Mouse (Mus musculus) embryonic facial prominence, embryonic 11.5 days (tissue): Measurements from ENCODE around the gene Myh2. TPM values are rescaled to one million over a fixed set of nuclear protein-coding genes. Genes with fewer than 3 reads are reported as not detected.

Source experiments
- ATAC-seq: fragments of 200-750 bp; cut with Nextera tagmentation; replicated peaks from 2 replicates; pipeline ENCODE4 v1.8.0; 2017; ENCODE audit warnings: low read depth; ENCODE audit not compliant: insufficient number of reproducible peaks, low FRiP score, low TSS enrichment
- DNase-seq: peaks from one replicate; pipeline ENCODE4 v3.0.0-alpha.2; 2015; ENCODE audit warnings: low spot score
- H3K27ac ChIP-seq: fragments of 300-500 bp; sonication (generic); replicated peaks from 2 replicates; pipeline ENCODE4 v1.5.1; 2014; ENCODE audit warnings: mild to moderate bottlenecking, low read depth, low read length, control low read depth
- H3K27me3 ChIP-seq: fragments of 300-500 bp; sonication (generic); 2 replicates; pipeline ENCODE4 v1.6.1; 2014; ENCODE audit warnings: mild to moderate bottlenecking, low read length, moderate library complexity, mixed read lengths; ENCODE audit not compliant: control insufficient read depth, insufficient read depth
- H3K36me3 ChIP-seq: fragments of 300-500 bp; sonication (generic); replicated peaks from 2 replicates; pipeline ENCODE4 v1.6.1; 2014; ENCODE audit warnings: low read depth, mild to moderate bottlenecking, low read length, moderate library complexity, mixed read lengths; ENCODE audit not compliant: control insufficient read depth, insufficient read depth
- H3K4me1 ChIP-seq: fragments of 300-500 bp; sonication (generic); 2 replicates; pipeline ENCODE4 v1.6.1; 2014; ENCODE audit warnings: low read length, mixed read lengths; ENCODE audit not compliant: control insufficient read depth, insufficient read depth
- H3K4me2 ChIP-seq: fragments of 300-500 bp; sonication (generic); 2 replicates; pipeline ENCODE4 v1.6.1; 2014; ENCODE audit warnings: low read depth, mild to moderate bottlenecking, control low read depth, low read length, moderate library complexity
- H3K4me3 ChIP-seq: fragments of 300-500 bp; sonication (generic); 2 replicates; pipeline ENCODE4 v1.5.1; 2014; ENCODE audit warnings: low read depth, low read length, control low read depth
- H3K9ac ChIP-seq: fragments of 300-500 bp; sonication (generic); replicated peaks from 2 replicates; pipeline ENCODE4 v1.6.1; 2014; ENCODE audit warnings: mild to moderate bottlenecking, control low read depth, low read length
- H3K9me3 ChIP-seq: fragments of 300-500 bp; sonication (generic); replicated peaks from 2 replicates; pipeline ENCODE4 v1.6.1; 2016; ENCODE audit warnings: mild to moderate bottlenecking, low read length, inconsistent platforms, mixed read lengths; ENCODE audit not compliant: control insufficient read depth
- WGBS: fragments of 180-500 bp; shearing (Covaris S2); extraction: QIAGEN DNeasy Blood & Tissue Kit; methylation state at CpG from one replicate; pipeline ENCODE4 v1.1.7; 2014; 5-methylcytosine and 5-hydroxymethylcytosine counted together
- polyA plus RNA-seq: library from polyadenylated mRNA; unstranded; fragments of >200 nt; fragmentation: Nextera tagmentation; extraction: Ambion mirVana; gene quantifications from 2 replicates; pipeline ENCODE4 v1.2.1, GENCODE M21; 2014

Myh2 gene
- polyA plus RNA-seq, 1 experiment from 2014 or later = not detected

DNA sequence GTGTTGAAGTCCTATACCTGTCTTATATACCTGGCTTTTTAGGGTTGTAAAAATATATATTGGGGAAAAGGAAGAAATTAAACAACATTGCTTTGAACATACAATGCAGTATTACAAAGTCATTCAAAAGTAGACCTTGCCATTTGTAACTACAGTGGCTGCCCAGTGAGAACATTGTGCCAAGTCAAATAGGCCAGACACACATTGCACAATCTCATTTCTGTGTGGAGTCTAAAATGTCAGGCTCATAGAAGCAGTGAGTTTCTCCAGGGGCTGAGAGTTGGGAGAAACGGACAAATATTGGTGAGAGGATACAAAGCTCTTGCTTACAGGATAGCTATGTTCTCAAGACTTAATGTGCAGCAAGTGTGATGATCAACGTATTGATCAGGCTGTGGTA lies 59.1 kb downstream of the Myh2 start:
- Histone ChIP-seq H3K4me3 (no peak overlapping the region), H3K9ac (no peak overlapping the region), H3K4me2 (no peak overlapping the region), H3K27ac (no peak overlapping the region), H3K27me3 (no peaks in the 10 kb centered on the region), H3K4me1 (no peaks in the 10 kb centered on the region), H3K36me3 (no peaks in the 10 kb centered on the region), H3K9me3 (no peaks in the 10 kb centered on the region)
- ATAC-seq = no peak
- WGBS = 77% methylated on average over 2 of the region's 2 CpGs
- DNase-seq = no peak

DNA sequence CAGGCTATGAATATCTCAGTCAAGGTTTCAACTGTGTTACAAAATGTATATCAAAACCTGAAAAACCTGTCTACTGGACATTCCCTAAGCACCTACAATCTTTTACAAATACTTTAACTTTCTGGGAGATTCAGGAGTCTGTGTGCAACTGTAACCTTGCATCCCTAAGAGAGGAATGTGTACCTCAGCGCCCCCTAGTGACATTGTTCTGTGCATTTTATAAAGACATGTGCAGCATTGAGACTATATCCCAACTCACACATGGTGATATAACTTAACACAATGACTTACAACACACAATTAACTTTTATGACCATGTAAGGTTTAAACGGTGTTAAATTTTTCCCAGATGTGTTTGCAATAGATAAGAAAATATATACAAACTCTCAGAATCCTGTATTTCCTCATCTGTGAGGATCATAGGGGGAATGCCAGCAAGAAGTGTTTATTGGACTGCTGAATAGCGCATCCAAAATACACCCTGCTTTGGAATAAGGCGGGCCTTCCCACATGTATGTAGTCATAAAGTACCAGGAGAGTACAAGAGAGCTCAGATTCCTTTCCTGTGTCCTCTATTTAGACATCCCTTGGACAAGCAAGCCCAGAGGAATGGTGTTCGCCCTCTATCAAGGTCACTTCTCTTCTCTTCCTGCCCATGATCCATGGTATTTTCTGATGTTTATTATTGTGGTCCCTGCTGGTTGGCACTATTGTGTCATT lies 65.0 kb downstream of the Myh2 start:
- no peaks in the 10 kb centered on the region for H3K4me1 ChIP-seq
- WGBS = 63% methylated on average over 5 of the region's 5 CpGs
- DNase-seq = peak; percentile 73

DNA sequence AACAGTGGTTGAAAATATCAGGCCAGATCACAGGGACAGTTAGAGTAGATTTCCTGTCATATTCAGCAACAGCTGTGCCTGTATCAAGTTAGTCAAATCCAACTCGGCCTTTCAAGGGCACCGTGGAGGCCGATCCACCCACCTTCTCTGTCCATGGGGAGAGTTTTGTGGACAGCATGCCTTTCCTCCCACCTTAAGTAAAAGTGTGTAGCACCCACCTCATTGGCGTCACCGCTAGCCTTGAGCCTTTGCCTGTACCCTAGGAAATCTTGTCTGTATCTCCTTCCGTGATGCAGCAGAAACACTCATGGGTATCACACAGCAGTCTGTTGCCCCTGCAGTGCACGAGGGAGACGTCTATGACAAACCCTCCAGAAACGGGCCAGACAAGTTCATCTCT lies 66.0 kb downstream of the Myh2 start:
- H3K9me3 ChIP-seq = no peaks in the 10 kb centered on the region
- H3K4me3 ChIP-seq = no peak overlapping the region
- no peak for ATAC-seq
- H3K36me3 ChIP-seq = no peaks in the 10 kb centered on the region
- H3K27ac ChIP-seq = no peak overlapping the region
- H3K4me2 ChIP-seq = no peak overlapping the region
- no peaks in the 10 kb centered on the region for H3K4me1 ChIP-seq
- no peaks in the 10 kb centered on the region for H3K27me3 ChIP-seq
- 78% methylated on average over 9 of the region's 9 CpGs for WGBS
- no peak overlapping the region for H3K9ac ChIP-seq
- no peak for DNase-seq

More for the DNA sequence above, 65.0 kb downstream of the Myh2 start:
- Histone ChIP-seq H3K27me3 (no peaks in the 10 kb centered on the region), H3K36me3 (no peaks in the 10 kb centered on the region), H3K9ac (no peak overlapping the region), H3K27ac (no peak overlapping the region), H3K4me2 (no peak overlapping the region), H3K9me3 (no peaks in the 10 kb centered on the region), H3K4me3 (no peak overlapping the region)
- ATAC-seq = no peak

DNA sequence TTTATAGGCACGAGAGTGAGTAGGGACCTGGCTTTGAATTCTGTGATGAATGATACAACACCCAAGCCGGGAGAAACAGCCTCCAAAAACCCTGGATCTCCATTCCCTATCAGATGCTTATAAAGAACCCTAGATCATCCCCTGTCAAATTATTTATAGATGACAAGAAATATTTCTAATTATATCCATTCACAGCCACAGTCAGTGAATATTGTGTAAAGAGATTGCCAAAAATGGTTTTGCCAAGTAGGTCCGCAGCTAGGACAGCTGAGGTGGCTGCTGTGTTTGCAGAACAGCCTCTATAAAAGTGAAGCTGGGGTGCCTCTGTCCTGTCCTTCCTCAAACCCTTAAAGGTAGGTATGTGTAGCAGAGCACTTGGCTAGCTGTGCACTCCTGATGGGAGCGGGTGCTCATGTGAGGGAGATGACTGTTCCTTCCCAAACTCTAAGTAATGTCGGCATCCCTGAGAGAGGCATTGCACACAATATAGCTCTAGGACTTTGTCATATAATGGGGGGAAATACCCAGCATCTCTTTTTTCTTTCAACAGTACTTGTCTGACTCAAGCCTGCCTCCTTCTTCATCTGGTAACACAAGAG lies 66.8 kb downstream of the Myh2 start, which contains the start of gene Myh4:
Myh4 (plus strand) TSS at position 549 of the 599 bp plus-strand sequence.
- WGBS = 81% methylated on average over 5 of the region's 5 CpGs
- ATAC-seq = no peak

DNA sequence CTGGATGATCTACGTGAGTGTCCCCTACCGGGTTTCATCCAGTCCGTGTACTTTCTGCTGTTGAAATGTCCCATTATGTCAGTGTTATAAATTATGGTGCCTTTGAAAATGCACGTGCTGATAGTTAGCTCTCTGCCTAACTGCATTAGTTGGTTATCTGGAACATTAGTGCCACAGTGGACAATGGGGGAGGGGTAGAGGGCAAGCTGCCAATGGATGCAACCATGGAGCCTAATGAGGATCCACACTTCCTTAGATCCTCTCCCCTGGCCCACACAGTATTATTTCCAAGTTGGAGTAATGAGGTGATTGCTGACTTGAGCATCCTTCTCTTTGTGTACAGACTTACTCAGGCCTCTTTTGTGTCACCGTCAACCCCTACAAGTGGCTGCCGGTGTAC lies 70.2 kb downstream of the Myh2 start:
- no peaks in the 10 kb centered on the region for H3K9me3 ChIP-seq
- H3K27me3 ChIP-seq = no peaks in the 10 kb centered on the region
- H3K9ac ChIP-seq = no peak overlapping the region
- H3K4me3 ChIP-seq = no peak overlapping the region
- ATAC-seq (no peak), DNase-seq (no peak)
- 93% methylated on average over 6 of the region's 6 CpGs for WGBS
- H3K4me2 ChIP-seq = no peak overlapping the region
- no peaks in the 10 kb centered on the region for H3K36me3 ChIP-seq
- no peaks in the 10 kb centered on the region for H3K4me1 ChIP-seq
- H3K27ac ChIP-seq = no peak overlapping the region

More for the DNA sequence above, 66.8 kb downstream of the Myh2 start, which contains the start of gene Myh4:
- Histone ChIP-seq H3K9me3 (no peaks in the 10 kb centered on the region), H3K4me2 (no peak within 1 kb of the TSS), H3K27me3 (no peaks in the 10 kb centered on the region), H3K4me1 (no peaks in the 10 kb centered on the region), H3K36me3 (no peaks in the 10 kb centered on the region), H3K9ac (no peak within 1 kb of the TSS), H3K4me3 (no peak within 1 kb of the TSS), H3K27ac (no peak within 1 kb of the TSS)
- DNase-seq = no peak

Other genes starting within 250 kb of the Myh2 start
- not detected in 2 replicates for gene Tmem238l, start 214.4 kb upstream of the Myh2 start, polyA plus RNA-seq
- 0.82 and 0.98 TPM in 2 replicates for gene Tmem220, start 145.9 kb upstream of the Myh2 start, polyA plus RNA-seq
- 37.0 and 39.5 TPM in 2 replicates for gene Adprm, start 118.4 kb upstream of the Myh2 start, polyA plus RNA-seq
- gene Sco1, start 118.4 kb upstream of the Myh2 start, polyA plus RNA-seq = 20.6 and 21.9 TPM in 2 replicates
- gene Myh3, start 92.7 kb upstream of the Myh2 start, polyA plus RNA-seq = 3.2 and 6.5 TPM in 2 replicates
- gene Myh1, start 29.0 kb downstream of the Myh2 start, polyA plus RNA-seq = 0.06 and 0.20 TPM in 2 replicates
- 0.04 and 0.06 TPM in 2 replicates for gene Myh4, start 67.0 kb downstream of the Myh2 start, polyA plus RNA-seq
- 0.36 and 1.1 TPM in 2 replicates for gene Myh8, start 106.1 kb downstream of the Myh2 start, polyA plus RNA-seq
- gene Myh13, start 150.6 kb downstream of the Myh2 start, polyA plus RNA-seq = not detected in 2 replicates